Mouse (Mus musculus) liver, postnatal 0 days (tissue): ENCODE measurements around the gene Epha4.

Experiments used
- CTCF ChIP-seq: sonication (generic); IDR thresholded peaks from 2 replicates; pipeline ENCODE4 v1.5.1; 2016; ENCODE audit warnings: antibody characterized with exemption, low read depth
- EP300 ChIP-seq: IDR thresholded peaks from 2 replicates; pipeline ENCODE4 v1.6.1; 2016; ENCODE audit warnings: antibody characterized with exemption, low read depth, mild to moderate bottlenecking

DNA sequence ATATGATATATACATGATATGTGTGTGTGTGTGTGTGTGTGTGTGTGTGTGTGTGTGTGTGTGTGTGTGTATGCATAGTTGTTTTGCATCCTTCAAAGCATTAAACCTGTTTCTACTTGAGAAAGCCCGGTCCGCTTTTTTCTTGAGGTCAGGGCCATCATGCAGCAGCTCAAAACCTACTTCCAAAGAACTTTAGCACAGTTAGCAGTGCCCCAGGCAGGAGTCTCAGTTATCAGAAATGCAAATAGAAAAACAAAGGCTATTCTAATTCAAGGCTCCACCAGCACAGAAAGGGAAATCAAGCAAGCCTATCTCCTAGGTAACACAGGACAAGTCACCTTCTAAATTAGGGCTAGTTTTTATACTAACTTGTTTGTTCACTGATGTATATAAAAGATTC lies 42.3 kb downstream of the Epha4 start:
- TF ChIP-seq CTCF (no peak), EP300 (no peak)
